Mouse (Mus musculus): ENCODE measurements around the gene Rhobtb3.
A peak's percentile ranks its signal among the peaks of the same experiment; 100 is the strongest.
"Not testable (repeated sequence)": the region's sequence is repeated elsewhere in the genome, so short reads cannot be mapped to it uniquely, and the experiment has no call there.

The Rhobtb3 gene

DNA sequence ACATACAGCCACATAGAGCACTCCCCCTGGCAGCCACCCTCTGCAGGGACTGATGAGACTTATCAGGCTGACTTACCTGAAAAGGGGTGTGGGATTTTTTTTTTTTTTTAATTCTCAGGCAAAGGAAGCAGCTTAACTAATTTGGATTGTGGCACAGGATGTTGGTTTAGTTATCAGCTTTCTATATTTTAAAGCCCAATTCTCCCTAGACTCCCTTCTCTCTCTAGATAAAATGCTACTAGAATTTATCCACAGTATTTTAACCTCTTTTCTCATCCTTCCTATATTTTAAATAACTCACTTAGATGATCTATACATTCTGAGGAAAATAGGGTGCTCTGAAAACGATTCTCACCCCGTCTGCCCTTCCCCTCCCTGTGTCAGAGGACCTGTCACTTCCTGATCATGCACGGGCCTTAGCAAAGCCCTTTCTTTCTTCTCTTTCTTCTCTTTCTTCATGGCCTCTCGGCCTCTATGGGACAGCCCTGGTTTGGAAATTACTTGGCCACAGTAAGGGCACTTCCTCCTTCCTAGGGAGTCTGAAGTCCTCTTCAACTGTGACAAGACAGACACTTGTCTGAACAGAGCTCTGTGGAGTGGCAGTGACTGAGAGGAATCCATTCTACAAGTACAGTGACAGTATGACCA lies 98.1 kb downstream of the Rhobtb3 start:
- DNase-seq (ENCODE audit: extremely low spot score) = no peak

DNA sequence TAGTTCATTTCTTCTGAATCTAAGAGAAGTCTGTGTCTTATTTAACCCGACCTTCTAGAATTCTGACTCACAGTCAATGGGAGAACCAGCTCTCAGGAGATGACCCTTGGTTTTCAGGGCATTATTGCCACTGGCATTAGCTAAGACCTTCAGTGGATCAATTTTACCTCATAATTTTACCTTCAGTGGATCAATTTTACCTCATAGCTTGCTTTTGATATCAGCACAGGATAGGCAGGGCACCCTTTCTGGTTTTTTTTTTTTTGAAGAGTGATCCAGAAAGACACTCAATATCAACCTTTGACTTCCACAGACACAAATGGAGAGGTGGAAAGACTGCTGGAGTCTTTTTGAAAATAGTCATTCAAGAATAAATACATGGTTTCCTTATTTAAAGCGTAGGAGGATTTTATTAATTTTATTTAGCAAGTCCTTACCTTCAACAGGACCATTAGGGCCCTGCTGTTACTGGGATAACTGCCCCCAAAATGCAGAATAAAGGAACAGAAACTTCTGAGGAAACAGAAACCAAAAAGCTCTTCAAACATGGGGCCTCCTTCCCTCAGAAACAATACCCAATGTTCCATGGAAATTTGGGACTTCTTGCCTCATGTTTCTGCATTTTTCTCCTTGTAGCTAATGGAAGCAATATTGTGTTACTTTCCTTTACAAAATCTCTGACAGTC lies 98.7 kb downstream of the Rhobtb3 start:
- DNase-seq (ENCODE audit: extremely low spot score) = no peak

DNA sequence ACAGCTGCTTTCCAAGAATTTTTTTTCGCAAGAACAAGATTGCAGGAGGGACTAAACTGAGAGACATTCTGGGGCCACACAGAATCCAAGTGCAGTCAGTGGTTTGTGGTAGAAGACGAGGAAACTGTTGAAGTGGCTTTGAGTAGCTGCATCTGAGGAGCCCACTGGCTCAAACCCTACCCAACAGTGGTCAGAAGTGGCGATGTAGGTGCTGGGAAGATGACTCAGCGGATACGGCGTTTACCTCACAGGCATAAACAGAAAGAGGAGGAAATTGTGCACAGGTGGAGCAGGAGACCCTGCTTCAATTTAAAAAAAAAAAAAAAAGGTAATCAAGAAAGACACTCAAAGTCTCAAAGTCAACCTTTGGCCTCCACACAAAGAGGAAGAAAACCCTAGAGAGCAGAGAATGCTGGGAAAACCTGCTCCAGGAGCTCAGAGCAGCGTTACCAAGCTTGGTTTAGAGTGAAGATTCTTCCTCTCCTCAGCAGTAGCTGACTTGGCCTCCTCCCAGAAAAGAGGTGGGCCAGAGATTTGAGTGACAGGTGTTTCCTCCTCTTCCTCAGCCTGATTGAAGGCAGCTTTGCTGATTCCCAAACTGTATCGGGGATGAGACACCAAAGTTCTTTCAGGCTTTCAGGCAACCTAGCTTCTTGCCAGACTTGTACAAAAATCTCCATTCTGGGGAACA lies 99.6 kb downstream of the Rhobtb3 start:
- no peak for DNase-seq (ENCODE audit: extremely low spot score)

DNA sequence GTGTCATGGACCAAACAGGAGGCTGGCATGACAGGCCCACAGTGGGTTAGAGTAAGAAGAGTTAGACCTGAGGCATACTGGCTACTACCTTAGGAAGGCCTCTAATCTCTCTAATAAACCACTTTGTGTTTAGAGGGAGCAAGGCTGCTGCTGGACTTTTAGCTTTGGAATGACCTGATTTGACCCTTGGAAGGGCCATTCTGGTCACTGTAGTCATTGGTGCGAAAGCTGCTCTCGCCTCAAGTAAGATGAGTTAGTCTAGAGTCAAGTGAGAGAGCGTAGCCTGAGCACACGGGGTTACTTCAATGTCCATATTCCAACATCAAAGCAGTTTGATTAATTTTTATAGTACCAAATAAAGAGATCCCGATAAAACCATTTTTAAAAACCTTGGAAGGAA lies 100.4 kb downstream of the Rhobtb3 start:
- no peak for DNase-seq (ENCODE audit: extremely low spot score)

DNA sequence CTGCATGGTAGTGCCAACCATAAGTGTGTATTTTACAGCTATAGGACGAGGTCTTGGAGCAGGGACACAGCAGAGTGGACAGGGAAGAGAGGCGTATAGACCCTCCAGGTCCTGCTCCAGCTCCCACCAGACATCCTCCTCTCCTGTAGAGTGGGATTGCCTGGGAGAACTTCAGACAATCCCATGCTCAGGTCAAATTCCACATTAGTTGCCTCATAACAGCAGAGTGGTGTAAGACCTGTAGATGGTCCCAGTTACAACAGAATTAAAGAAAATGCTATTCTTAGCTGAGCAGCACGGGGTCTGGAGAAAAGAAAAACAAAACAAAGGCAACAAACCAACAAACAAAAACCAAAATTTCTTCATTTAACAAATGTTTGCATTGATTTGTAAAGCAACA lies 101.8 kb downstream of the Rhobtb3 start:
- DNase-seq (ENCODE audit: extremely low spot score) = no peak

DNA sequence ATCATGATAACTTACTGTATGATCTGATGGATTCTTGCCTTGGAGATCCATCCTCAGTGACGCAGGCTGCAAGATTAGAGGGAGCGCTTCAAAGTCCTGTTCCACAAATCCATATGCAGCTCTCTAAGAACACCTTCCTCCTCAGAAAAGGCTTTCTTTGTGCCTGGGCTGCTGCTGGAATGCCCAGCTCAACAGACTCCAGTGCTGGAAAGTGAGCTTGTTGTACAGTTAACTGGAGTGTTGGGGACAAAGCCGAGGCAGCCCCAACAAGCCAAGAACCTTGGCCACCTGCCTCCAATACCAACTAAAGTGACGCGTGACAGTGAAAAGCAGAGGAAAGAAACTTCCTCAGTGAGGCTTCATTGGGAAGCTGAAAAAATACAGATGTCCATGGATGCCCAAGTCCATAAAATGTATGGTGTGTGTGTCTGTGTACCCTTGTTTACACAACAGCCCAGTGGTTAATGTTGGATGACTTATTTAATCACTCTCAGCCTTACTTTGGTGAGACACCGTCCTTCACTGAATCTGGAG lies 102.9 kb downstream of the Rhobtb3 start:
- DNase-seq (ENCODE audit: extremely low spot score) = no peak

DNA sequence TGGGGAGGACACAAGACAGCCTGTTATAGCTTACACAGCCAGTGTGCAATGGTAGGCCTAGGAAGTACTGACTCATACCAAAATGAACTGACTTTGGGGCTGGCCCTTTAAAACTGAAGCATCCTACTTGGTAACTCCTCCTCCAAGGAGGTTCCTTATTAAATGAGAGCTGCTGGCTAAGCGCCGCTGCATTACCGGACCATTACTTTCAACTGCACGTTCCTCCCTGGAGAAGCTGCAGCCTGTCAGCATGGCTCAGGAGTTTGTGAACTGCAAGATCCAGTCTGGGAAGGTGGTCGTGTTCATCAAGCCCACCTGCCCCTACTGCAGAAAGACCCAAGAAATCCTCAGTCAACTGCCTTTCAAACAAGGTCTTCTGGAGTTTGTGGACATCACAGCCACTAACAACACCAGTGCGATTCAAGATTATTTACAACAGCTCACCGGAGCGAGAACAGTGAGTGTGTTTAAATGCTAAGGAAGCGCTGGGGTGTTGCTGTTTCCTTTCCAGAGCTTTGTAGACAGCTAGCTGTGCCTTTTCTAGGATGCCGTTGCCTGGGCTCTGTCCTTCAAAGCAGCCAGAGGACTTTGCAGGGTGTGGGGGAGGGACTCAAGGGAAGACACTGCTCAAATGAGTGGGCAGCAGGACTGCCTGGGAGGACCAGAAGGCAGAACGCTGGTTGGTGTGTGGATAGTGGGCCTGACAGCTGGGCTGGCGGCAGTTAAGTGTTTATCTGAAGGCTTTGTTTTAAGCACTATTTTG lies 103.8 kb downstream of the Rhobtb3 start, which contains the start of gene Glrx:
Glrx (plus strand) TSS at position 150 of the 763 bp plus-strand sequence.
- DNase-seq (ENCODE audit: extremely low spot score) = peak; percentile 64

DNA sequence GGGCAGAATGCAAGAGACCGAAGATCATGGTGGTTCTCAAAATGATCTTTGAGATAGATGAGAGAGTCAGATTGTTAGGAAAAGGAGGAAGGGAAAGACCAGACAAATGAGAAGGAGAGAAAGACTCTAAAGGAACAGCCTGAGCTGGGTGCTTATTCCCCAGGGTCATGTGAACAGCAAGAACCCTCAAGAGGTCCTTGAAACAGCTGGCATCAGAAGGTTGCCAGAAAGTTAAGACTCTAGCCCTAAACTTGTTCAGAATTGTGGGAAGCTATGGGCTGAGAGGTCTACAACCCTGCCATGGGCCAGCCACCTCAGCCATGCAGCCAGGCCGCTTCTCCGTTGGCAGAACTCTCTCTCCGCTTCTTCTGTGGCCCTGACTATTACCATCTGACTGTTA lies 105.2 kb downstream of the Rhobtb3 start:
- DNase-seq (ENCODE audit: extremely low spot score) = no peak

DNA sequence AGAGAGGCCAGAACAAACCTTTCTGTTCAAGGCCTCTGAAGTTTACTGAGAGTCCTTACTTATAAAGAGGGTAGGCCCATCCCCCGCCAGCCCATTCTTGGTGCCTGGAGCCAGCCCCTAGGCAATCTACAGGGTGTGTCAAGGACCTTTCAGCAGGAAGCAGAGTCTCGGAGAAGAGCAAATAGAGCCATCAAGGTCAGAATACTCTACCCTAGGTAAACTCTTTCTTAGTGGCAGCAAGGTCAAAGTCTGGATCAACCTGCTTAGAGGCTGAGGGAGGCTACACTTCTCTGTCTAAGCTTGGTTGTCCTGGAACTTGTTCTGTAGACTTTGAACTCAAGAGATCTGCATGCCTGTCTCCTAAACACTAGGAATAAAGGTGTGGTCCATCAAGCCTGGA lies 108.3 kb downstream of the Rhobtb3 start:
- DNase-seq (ENCODE audit: extremely low spot score) = no peak

DNA sequence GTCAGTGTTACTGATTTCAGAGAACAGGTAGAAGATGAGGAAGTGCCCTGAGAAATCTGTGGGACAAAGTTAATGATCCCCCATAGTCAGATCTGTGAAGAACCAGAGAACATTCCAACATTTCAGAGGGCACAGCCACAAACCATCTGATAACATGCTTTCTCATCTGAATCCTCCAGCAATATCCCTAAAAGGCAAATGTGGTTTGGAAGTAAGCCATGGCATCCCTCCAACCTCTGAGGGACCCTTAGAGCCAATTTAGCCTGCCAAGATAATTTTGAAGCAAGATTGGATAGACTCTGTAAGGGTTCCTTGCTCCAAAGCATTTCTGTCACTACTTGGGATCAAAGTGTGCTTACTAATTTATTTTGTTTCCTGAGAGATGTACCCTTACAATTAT lies 110.2 kb downstream of the Rhobtb3 start:
- no peak for DNase-seq (ENCODE audit: extremely low spot score)

DNA sequence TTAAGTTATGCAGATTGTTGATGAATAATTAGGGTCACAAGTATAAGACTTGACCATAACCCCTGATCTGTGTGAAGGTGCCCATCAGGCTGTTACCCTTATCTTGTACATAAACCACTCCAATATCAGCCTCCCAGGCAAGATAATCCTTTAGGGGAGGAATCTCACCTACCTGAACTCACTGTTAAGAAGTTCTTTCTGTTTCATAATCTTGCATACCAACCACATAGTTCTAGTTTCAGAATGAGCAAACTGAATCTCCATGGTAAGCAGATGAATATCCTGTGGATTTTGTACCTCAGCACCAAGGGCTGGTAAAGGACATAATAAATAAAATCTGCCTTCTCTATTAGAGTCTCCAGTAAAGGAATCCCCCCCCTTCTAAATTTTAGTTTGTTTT lies 111.0 kb downstream of the Rhobtb3 start:
- DNase-seq (ENCODE audit: extremely low spot score) = no peak

DNA sequence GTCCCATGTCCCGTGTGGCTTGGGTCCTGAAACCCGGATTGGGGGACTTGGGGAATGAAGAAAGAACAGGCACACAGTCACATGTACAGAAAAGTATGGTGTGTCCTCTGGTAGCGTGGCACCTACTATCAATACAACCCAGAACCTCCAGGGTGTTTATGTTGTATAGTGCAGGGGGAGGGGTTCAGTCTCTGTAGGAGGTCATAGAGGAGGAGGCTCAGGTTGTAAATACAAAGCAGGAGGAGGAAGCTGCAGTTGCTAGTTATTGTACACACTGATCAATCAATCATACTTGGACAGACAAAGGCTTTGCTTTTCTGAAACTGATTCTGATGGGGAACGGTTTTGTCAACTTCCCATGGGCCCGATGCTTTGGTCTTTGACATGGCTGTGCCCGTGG lies 112.0 kb downstream of the Rhobtb3 start:
- no peak for DNase-seq (ENCODE audit: extremely low spot score)

DNA sequence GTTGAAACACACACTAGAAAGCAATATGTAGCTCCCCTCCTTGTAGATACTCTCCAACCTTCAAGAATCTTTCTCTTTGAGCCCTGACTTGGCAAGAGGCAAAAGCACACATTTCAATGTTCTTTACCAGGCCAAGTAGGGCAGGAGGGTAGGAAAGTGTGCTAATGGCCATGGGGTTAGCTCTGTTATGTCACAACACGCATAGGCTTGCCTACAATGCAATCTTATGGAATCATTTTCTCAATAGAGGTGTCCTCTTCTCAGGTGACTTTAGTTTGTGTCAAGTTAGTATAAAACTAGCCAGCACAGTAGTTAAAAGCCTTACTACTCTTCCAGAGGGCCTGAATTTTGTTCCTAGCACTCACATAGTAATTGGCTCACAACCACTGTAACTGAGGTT lies 113.0 kb downstream of the Rhobtb3 start:
- no peak for DNase-seq (ENCODE audit: extremely low spot score)

DNA sequence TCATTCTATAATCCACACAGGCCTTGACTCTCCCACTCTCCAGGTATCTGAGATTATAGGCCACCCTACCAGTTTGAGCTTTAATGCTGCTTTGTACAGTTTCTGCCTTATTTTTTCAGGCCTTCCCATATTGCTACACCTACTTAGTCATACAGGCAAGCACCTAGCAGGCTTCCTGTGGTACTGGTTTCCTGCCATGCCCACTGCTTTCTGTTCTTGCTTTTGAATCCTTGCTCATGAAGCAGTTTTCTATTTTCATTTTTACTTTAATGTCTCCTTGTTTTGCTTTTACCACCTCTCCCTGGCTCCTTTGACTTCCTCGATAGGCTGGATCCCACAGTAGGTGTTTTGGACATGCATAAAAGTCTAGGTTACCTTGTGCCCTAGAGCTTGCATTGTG lies 118.3 kb downstream of the Rhobtb3 start:
- no peak for DNase-seq (ENCODE audit: extremely low spot score)

DNA sequence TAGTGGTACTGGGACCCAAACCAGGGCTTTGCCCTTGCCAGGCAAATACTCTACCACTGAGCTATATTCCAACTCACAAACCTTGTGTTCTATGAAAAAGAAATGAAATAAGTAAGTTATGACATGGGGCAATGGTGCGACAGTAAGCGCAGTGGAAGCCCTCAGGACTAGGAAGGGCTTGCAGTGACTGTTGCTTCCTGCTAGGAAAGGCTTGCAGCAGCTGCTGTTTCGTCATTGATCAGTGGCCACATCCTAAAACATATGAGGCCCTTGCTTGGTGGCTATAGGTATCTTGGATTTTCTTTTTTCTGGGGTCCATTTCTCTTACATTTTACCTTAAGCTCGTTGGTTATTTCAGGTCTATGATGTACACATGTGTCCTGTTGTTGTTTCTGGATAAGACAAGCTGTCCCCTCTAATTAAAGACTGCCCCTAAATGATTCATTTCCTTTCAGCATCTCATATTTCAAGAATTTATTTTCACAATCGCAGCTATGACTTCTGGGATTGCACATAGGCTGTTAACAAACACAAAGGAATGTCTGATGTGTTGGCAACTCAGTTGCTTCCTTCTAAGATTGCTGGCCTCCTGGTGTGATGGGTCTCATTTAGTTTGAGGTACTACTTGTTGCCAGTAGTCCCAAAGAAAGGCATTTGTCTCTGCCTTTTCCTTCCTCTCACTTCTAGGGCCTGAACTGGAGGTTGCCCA lies 119.0 kb downstream of the Rhobtb3 start:
- DNase-seq (ENCODE audit: extremely low spot score) = no peak

DNA sequence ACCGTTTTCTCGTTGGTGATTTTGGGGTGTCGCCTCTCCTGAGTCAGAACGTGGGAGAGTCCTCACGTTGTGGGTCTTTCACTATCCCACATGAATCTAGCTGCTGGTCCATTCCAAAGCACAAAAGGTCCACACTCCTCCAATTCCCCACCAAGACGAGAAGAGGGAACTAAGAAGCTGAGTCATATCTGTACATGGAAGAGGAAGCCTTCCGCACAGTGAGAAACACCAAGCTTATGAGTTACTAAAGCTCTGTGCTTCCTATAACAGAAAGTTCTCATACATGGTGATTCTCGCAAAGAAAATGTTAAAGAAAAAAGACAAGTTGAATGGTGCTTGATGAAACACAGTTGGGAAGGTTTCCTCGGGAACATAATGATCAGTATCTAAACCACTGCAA lies 120.5 kb downstream of the Rhobtb3 start:
- DNase-seq (ENCODE audit: extremely low spot score) = no peak

DNA sequence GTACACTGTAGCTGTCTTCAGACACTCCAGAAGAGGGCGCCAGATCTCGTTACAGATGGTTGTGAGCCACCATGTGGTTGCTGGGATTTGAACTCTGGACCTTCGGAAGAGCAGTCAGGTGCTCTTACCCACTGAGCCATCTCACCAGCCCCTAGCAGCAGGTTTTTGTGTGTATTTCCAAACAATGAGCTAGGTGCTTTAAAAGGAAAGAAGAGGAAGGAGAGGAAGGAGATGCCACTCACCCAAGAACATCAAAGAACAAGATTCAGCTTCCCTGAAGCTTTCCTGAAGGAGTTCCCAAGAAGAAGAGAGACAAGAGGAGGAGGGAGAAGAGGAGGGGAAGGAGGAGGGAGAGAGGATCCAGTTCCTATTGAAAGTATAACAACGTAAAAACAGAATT lies 121.4 kb downstream of the Rhobtb3 start:
- not testable (repeated sequence) for DNase-seq (ENCODE audit: extremely low spot score)

DNA sequence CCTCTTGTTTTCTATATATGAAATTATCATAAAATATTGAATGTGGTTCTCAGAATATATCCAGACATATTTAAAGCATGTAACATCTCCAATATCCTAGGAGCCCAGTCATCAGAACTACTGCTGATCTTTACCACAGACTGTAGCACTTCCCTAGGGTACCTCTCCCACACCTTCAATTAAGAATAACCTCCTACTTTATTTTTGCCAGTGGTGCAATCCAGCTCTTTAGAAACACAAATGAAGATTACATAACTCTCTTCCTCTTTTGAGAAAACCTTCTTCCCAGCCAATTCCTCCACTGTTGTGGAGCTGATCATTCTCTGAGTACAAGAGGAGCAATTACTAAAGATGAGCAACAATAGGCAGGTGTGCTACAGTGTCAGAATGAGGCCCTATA lies 123.8 kb downstream of the Rhobtb3 start:
- DNase-seq (ENCODE audit: extremely low spot score) = no peak

Measured in embryo, embryonic 9.5 days (tissue).